7 mouse cellular contexts compared by ENCODE assay signal in the genomic region with DNA sequence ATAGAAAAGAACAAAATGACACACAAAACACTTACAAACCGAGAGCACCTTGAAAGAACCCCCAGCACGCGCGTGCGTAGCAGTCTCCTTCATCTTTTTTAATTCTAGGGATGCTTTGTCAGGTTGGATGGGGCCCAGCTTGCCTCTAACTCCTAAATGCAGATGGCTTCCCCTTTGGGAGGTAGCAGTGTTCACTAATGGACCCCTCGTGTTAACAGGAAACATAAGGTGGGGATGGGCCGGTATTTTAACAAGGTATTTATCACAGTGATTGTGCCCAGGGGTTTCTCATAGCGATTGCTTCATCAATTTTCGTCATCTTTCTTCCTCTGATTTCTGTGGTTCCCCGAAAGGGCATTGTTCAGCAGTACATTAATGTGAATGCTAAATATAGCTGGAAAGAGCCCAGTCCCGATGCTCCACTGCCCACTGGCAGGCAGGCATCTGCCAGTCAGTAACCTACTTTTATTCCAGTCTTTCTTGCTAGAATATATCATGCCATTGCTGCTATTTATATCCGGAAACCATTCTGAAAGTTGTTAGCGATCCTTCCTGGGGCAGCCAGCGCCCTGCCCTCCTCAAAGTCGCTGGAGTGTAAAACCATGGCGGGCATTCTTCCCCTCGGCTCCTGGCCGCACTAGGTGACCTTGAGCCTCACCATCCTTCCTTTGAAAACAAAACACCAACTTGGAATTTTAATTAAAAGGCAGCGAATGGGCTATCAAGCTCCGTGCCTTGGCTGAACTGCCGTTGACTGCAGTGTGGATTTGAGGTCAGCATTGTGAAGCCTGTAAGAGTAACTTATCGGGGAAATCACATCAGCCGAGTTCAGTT.
DNase-seq lines count a peak whose midpoint lies in the region; ATAC-seq and TF ChIP-seq lines count a peak whose summit lies in the region.

No protein-coding gene starts in this region.

- 57% methylated on average over 23 of the region's 23 CpGs for WGBS in forebrain, embryonic 12.5 days
- 46% methylated on average over 23 of the region's 23 CpGs for WGBS in kidney, postnatal 0 days

- H3K27me3 ChIP-seq in forebrain, embryonic 12.5 days, result peaks cover 4% of the 10 kb centered on the region; the same call in 1 of the 2 replicates
- H3K27me3 ChIP-seq in kidney, postnatal 0 days (ENCODE audit: insufficient read depth, low read length), result no peaks in the 10 kb centered on the region

- no peak for ATAC-seq in forebrain, embryonic 12.5 days (ENCODE audit: low FRiP score)
- ATAC-seq in kidney, postnatal 0 days (replicated peaks; ENCODE audit: low FRiP score, low read depth), result 0 out of 2 replicates have a peak, but pooled peaks have one; percentile 52
- no peak for ATAC-seq in megakaryocyte progenitor cell, adult 5-6 weeks (replicated peaks; ENCODE audit: poor library complexity)

- no peak for TF ChIP-seq CTCF in kidney, postnatal 0 days (IDR thresholded peaks at IDR 0.05; ENCODE audit: low read depth)

- H3K4me3 ChIP-seq in forebrain, embryonic 12.5 days (replicated peaks), result 0 out of 2 replicates have a peak overlapping the region, but pooled peaks have one; percentile 3
- H3K4me3 ChIP-seq in kidney, postnatal 0 days (replicated peaks; ENCODE audit: low read depth, low read length), result no peak overlapping the region

- H3K4me2 ChIP-seq in forebrain, embryonic 12.5 days, result peak overlapping the region; percentile 43
- peak overlapping the region; percentile 44 for H3K4me2 ChIP-seq in kidney, postnatal 0 days (ENCODE audit: low read length)

- peaks cover 13% of the 10 kb centered on the region for H3K4me1 ChIP-seq in forebrain, embryonic 12.5 days
- no peaks in the 10 kb centered on the region for H3K4me1 ChIP-seq in kidney, postnatal 0 days (replicated peaks; ENCODE audit: insufficient read depth, low read length)

- H3K36me3 ChIP-seq in forebrain, embryonic 12.5 days (replicated peaks), result no peaks in the 10 kb centered on the region
- H3K36me3 ChIP-seq in kidney, postnatal 0 days (ENCODE audit: insufficient read depth, low read length), result no peaks in the 10 kb centered on the region

- intact Hi-C loops in gastrocnemius, postnatal 14 days (cut with DNase I; ENCODE audit: low total_unique reads), result no loop called here

- peak; percentile 15 for DNase-seq in ovary, postnatal 36 days (ENCODE audit: low spot score)
- DNase-seq in ovary, postnatal 10 days (ENCODE audit: low spot score), result no peak
- DNase-seq in kidney, postnatal 0 days (ENCODE audit: low spot score), result peak; percentile 68
- DNase-seq in retina, embryonic 14.5 days (ENCODE audit: low spot score), result peak; percentile 52
- no peak for DNase-seq in gastrocnemius, postnatal 14 days

- H3K9ac ChIP-seq in forebrain, embryonic 12.5 days, result no peak overlapping the region
- H3K9ac ChIP-seq in kidney, postnatal 0 days (ENCODE audit: low read depth, low read length), result no peak overlapping the region

- no peak overlapping the region for H3K27ac ChIP-seq in forebrain, embryonic 12.5 days
- H3K27ac ChIP-seq in kidney, postnatal 0 days, result peak overlapping the region; percentile 58

- no peaks in the 10 kb centered on the region for H3K9me3 ChIP-seq in forebrain, embryonic 12.5 days
- H3K9me3 ChIP-seq in kidney, postnatal 0 days (replicated peaks; ENCODE audit: low read length), result no peaks in the 10 kb centered on the region

Comparison
In these comparisons a context has a peak if more than half of its experiments do, and no peak if none do; other contexts are left out.
1. DNase-seq: peak in ovary, postnatal 36 days (single experiment), kidney, postnatal 0 days (single experiment) and retina, embryonic 14.5 days (single experiment); none in ovary, postnatal 10 days (single experiment) and gastrocnemius, postnatal 14 days (single experiment).